Mouse (Mus musculus) adrenal gland, adult 8-10 months (tissue): Measurements from ENCODE around the gene Cyp4f17. TPM values are rescaled to one million over a fixed set of nuclear protein-coding genes. Genes with fewer than 3 reads are reported as not detected.
"Not testable (repeated sequence)": the region's sequence is repeated elsewhere in the genome, so short reads cannot be mapped to it uniquely, and the experiment has no call there.

Experiments
- DNase-seq: peaks from one replicate; pipeline ENCODE4 v3.0.0; 2022
- total RNA-seq, 4 experiments: library from RNA; stranded (reverse); gene quantifications; 2 replicates each; pipeline ENCODE4 v1.2.4; 2022

The Cyp4f17 gene
- total RNA-seq, 4 experiments from 2014 or later, result 11.1 to 32.1 (median 21.6) TPM

DNA sequence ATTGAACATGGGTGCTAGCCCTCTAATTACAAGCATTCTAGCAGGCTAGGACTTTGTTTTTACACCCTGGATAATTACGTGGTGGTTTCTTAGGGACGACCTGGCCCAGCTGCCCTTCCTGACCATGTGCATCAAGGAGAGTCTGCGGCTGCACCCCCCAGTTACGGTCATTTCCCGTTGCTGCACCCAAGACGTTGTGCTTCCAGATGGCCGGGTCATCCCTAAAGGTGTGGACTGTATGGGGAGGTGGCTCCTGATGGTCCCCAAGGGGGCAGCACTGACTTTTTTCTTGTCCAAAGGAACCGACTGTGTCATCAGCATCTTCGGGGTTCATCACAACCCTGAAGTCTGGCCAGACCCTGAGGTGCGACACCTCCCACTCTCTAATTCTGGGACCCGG, 21.9 kb downstream of the Cyp4f17 start:
- DNase-seq, result no peak

DNA sequence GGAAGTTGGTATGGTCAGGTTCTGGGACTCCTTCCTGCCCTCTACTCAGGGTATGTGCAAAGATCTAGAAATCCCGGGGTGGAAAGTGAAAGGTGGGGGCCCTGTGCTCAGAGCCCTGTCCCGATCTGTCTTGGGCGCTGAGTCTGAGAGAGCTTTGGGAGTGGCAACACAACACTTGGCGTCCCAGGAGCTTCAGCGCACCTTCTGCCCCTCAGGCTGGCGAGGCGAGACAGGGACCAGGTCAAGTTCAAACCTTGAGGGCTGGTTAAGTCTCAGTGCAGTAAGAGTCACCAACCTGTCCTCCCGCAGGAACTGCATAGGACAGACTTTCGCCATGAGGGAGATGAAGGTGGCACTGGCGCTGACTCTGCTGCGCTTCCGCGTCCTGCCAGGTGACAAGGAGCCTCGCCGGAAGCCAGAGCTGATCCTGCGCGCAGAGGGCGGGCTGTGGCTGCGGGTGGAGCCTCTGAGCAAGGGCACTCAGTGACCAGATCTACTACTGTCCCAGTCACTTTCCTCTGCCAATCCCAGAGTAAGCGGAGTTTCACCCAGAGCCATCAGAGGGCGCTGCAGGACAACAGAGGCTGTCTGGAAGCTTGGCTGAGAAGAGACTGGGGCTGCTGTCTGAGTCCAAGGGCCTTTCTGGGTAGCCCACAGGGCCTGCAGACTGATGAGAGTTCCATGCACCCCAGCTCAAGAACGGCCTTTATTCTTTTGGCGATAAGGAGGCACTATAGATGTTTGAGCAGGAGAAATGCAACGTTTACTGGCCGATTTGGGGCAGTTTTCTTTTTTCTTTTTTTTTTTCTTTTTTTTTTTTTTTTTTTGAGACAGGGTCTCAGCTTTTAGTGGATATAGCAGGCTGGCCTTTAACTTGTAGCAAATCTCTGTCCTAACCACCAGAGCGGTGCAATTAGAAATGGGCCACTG, 22.8 kb downstream of the Cyp4f17 start:
- DNase-seq, result peak; percentile 92

DNA sequence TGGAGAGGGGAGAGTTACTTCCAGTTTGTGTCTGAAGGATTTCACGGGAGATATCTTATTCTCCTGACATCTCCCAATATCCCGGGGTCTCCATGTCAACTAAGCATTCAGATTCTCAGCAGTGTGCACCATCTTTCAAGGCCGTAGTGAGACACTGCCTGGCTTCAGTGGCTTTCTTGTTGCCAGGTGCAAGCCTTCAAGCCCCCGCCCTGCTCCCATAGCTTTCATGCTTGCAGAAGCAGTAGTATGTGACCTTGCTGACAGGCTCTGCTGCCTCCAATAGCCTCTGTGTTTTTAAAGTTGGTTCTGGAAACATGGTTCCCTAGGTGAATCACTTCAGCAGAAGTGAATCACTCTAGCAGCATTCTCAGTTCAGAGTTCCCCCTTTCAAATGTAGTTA, 26.5 kb downstream of the Cyp4f17 start:
- not testable (repeated sequence) for DNase-seq

- no peak for DNase-seq
These were observed 28.2 kb downstream of the Cyp4f17 start for GRCm38 (mm10) chr17:32534068-32534467.

GRCm38 (mm10) chr17:32536051-32536866, 30.4 kb downstream of the Cyp4f17 start, which contains the start of gene Cyp4f16:
Cyp4f16 (plus strand) TSS chr17:32536558.
- peak; percentile 87 for DNase-seq

DNA sequence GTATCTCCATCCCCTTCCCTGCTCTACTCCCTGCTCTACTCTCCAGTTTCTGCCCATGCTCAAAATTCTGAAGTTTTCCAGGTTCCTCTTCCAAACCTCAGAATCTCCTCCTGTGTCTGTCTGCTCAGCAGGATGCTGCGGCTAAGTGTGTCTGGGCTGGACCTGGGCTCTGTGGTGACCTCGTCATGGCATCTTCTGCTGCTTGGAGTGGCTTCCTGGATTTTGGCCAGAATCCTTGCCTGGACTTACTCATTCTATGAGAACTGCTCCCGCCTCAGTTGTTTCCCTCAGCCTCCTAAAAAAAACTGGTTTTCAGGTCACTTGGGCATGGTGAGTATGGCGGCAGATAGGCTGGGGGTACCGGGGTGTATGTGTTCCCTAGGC, 31.0 kb downstream of the Cyp4f17 start:
- DNase-seq, result no peak

GRCm38 (mm10) chr17:32544792-32545191, 38.9 kb downstream of the Cyp4f17 start:
- DNase-seq, result not testable (repeated sequence)

DNA sequence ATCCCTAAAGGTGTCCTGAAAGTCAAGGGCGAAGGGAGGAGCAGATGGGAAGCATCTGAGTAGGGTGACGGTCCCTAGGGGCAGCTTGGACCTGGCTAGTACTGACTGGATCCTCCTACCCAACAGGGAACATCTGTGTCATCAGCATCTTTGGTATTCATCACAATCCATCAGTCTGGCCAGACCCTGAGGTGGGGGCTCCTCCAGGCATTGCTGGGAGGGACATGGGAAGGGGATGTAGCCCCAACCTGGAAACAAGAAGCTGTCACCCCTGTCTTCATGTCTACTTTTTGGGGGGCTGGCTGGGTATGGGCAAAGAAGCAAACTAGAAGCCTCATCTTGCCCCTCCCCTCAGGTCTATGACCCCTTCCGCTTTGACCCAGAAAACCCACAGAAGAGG, 44.5 kb downstream of the Cyp4f17 start:
- not testable (repeated sequence) for DNase-seq

DNA sequence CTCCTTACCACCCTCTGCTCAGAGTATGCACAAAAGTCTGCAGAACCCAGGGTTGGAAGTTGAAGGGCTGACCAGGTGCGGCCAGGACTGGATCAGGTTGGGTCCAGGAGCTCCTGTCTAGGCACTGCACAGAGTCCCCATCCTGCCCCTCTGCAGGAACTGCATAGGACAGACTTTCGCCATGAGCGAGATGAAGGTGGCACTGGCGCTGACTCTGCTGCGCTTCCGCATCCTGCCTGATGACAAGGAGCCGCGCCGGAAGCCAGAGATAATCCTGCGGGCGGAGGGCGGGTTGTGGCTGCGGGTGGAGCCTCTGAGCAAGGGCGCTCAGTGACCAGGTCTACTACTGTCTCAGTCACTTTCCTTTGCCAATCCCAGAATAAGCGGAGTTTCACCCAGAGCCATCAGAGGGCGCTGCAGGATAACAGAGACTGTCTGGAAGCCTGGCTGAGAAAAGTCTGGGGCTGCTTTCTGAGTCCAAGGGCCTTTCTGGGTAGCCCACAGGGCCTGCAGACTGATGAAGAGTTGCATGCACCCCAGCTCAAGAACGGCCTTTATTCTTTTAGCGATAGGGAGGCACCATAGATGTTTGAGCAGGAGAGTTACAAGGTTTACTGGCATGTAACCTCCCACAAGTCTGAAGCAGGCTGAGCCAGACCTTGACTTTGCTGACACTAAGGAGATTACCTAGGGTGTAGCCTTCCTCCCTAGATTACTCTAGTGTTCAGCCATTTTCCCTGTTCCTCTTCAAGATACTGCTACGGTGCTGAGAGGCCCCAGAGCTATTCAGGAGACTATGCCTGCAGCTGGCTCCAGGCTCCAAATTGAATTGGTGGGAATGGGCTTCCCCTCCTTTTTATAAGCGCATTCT, 45.3 kb downstream of the Cyp4f17 start:
- peak; percentile 82 for DNase-seq

DNA sequence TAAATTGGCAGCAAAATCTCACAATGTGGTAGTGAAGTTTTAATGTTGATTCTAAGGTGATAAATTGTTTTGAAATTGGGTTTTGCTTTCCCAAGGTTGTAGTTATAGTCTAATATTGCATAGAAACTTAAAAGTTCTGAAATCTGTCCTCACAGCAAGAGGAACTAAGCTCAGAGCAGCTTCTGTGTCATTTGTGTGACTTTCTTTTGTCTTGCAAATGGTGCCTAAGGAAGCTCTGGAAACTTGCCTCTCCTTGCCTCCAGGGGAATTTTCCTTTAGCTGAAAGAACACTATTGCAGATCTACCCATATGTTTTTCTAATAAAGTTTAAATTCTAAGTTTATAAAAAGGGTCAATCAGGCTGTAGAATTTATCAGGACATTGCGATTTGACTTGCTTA, 47.2 kb downstream of the Cyp4f17 start:
- DNase-seq, result not testable (repeated sequence)

DNA sequence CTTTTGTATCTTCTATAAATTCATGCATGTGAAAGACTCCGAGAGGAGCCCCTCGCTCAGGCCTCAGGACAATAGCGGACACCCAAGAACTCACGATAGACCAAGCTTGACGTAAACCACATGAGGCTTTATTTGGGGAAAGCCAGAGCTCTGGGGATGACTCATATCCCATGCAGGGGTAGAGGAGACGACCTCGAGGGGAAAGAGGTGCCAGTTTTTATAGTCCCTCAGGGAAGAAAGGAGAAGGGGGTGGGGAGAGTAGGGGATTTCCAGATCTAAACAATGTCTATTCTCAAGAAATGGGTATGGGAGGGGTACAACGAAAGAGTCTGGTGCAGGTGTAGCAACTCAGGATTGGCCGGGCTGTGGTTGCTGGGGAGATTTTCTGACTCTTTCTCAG, 48.5 kb downstream of the Cyp4f17 start:
- DNase-seq, result not testable (repeated sequence)

DNA sequence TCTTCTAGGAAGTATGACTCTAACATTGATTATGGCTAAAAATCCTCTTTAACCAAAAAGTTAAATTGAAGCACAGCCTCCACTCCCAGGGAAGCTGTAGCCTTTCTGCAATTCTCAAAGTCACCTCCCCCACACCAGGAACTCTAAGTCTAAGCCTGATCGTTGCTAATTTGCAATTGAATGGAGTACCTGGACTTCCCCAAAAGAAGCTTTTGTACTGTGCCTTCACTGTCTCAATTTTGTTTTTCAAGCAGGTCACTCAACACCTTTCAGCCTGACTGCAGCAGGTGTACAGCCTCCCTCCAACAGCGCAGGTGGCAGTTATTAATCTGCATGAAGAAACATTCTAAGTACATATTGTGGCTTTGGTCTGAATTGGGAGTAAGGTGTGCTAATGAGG, 57.5 kb downstream of the Cyp4f17 start:
- DNase-seq, result not testable (repeated sequence)

DNA sequence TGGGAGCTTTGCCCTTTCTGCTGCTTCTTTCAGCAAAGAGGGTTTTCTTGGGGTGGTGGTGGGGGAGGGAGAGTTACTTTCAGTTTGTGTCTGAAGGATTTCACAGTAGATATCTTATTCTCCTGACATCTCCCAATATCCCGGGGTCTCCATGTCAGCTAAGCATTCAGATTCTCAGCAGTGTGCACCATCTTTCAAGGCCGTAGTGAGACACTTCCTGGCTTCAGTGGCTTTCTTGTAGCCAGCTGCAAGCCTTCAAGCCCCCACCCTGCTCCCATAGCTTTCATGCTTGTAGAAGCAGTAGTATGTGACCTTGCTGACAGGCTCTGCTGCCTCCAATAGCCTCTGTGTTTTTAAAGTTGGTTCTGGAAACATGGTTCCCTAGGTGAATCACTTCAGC, 67.4 kb downstream of the Cyp4f17 start:
- DNase-seq, result not testable (repeated sequence)

GRCm38 (mm10) chr17:32577496-32578186, 71.8 kb downstream of the Cyp4f17 start:
- no peak for DNase-seq

Other genes starting within 250 kb of the Cyp4f17 start
- 100 to 1,000 TPM in 3 of 4 experiments, 10 to 100 TPM in 1; 95.4 to 135 (median 109) TPM for gene Brd4, start 221.3 kb upstream of the Cyp4f17 start, total RNA-seq
- 100 to 1,000 TPM in 2 of 4 experiments, 10 to 100 TPM in 2; 60.5 to 149 (median 103) TPM for gene Akap8, start 184.8 kb upstream of the Cyp4f17 start, total RNA-seq
- 100 to 1,000 TPM; 105 to 275 (median 189) TPM for gene Akap8l, start 155.4 kb upstream of the Cyp4f17 start, total RNA-seq
- gene Wiz, start 116.6 kb upstream of the Cyp4f17 start, total RNA-seq, result 10 to 100 TPM; 45.4 to 81.3 (median 58.8) TPM
- gene Rasal3, start 102.5 kb upstream of the Cyp4f17 start, total RNA-seq, result 1 to 10 TPM; 2.2 to 4.0 (median 2.5) TPM
- gene Pglyrp2, start 81.9 kb upstream of the Cyp4f17 start, total RNA-seq, result under 1 TPM; 0.11 to 0.62 (median 0.34) TPM
- gene Cyp4f39, start 53.3 kb upstream of the Cyp4f17 start, total RNA-seq, result not detected
- 10 to 100 TPM; 12.0 to 28.8 (median 19.9) TPM for gene Cyp4f16, start 30.5 kb downstream of the Cyp4f17 start, total RNA-seq
- not detected for gene Cyp4f37, start 115.3 kb downstream of the Cyp4f17 start, total RNA-seq
- under 1 TPM in 1 of 4 experiments, not detected in 3; 0.24 TPM for gene Cyp4f40, start 152.8 kb downstream of the Cyp4f17 start, total RNA-seq
- gene Cyp4f15, start 179.6 kb downstream of the Cyp4f17 start, total RNA-seq, result 1 to 10 TPM; 3.2 to 7.5 (median 6.4) TPM